Mouse (Mus musculus): Measurements from ENCODE around the gene Gm20747. TPM values are rescaled to one million over a fixed set of nuclear protein-coding genes. Genes with fewer than 3 reads are reported as not detected.
"Not testable (repeated sequence)": the region's sequence is repeated elsewhere in the genome, so short reads cannot be mapped to it uniquely, and the experiment has no call there.

Gene Gm20747
- total RNA-seq (2021): not detected
- long read RNA-seq, experiment 1: 0 reads
- long read RNA-seq, experiment 2: 0 reads

- not testable (repeated sequence) for DNase-seq (ENCODE audit: low spot score in 2 of 2)
These were observed at the start of gene Gm20747 for GRCm38 (mm10) chrY:53418191-53418590. Gene Gm20747, minus strand, starts transcription at chrY:53418291.

All from adrenal gland, adult 18-20 months (tissue).